Mouse (Mus musculus) testis, adult 2 months (tissue): ENCODE measurements around the gene Ell. TPM values are rescaled to one million over a fixed set of nuclear protein-coding genes. Genes with fewer than 3 reads are reported as not detected.
"Not testable (repeated sequence)": the region's sequence is repeated elsewhere in the genome, so short reads cannot be mapped to it uniquely, and the experiment has no call there.

ENCODE experiments used
- H3K27ac ChIP-seq: fragments of 200-500 bp; 2 replicates; pipeline ENCODE4 v1.5.1; 2012; ENCODE audit warnings: low read depth, low read length; ENCODE audit not compliant: control insufficient read depth, insufficient read depth
- H3K27me3 ChIP-seq: fragments of 200-500 bp; 2 replicates; pipeline ENCODE4 v1.6.1; 2012; ENCODE audit warnings: mild to moderate bottlenecking, low read length, moderate library complexity; ENCODE audit not compliant: control insufficient read depth, insufficient read depth
- H3K36me3 ChIP-seq: fragments of 200-500 bp; 2 replicates; pipeline ENCODE4 v1.6.1; 2012; ENCODE audit warnings: mild to moderate bottlenecking, low read length; ENCODE audit not compliant: control insufficient read depth, insufficient read depth
- H3K4me1 ChIP-seq: fragments of 200-500 bp; 2 replicates; pipeline ENCODE4 v1.6.1; 2012; ENCODE audit warnings: low read length; ENCODE audit not compliant: control insufficient read depth, insufficient read depth
- H3K4me3 ChIP-seq: fragments of 200-500 bp; 2 replicates; pipeline ENCODE4 v1.5.1; 2012; ENCODE audit warnings: low read depth, mild to moderate bottlenecking, low read length, moderate library complexity, mixed read lengths; ENCODE audit not compliant: control insufficient read depth
- CTCF ChIP-seq: fragments of 200-500 bp; IDR thresholded peaks from 2 replicates; pipeline ENCODE4 v1.5.1; 2012; ENCODE audit warnings: low read depth, mild to moderate bottlenecking, inconsistent platforms, low read length, moderate library complexity; ENCODE audit not compliant: control insufficient read depth, insufficient read depth, insufficient replicate concordance
- POLR2A ChIP-seq: fragments of 200-500 bp; IDR thresholded peaks from 2 replicates; pipeline ENCODE4 v1.6.1; 2012; ENCODE audit warnings: low read depth, mild to moderate bottlenecking, inconsistent platforms, low read length, moderate library complexity; ENCODE audit not compliant: control insufficient read depth
- polyA plus RNA-seq: library from polyadenylated mRNA; depleted of rRNA; stranded (reverse); fragments of >200 nt; gene quantifications from 2 replicates; pipeline ENCODE4 v1.2.3, GENCODE M21; 2012

Gene Ell
- polyA plus RNA-seq, 1 experiment = 42.5 TPM

- H3K27ac ChIP-seq = no peak overlapping the region
- H3K36me3 ChIP-seq = peaks cover 2% of the 10 kb centered on the region; the same call in 1 of the 2 replicates
- no peak overlapping the region for H3K4me3 ChIP-seq
- TF ChIP-seq CTCF = no peak
- TF ChIP-seq POLR2A = no peak
- H3K27me3 ChIP-seq = no peaks in the 10 kb centered on the region
- no peaks in the 10 kb centered on the region; the same call in 1 of the 2 replicates for H3K4me1 ChIP-seq
Observed at GRCm38 (mm10) chr8:70574302-70574701, 35.0 kb downstream of the Ell start.

- Histone ChIP-seq H3K36me3 (peaks cover 2% of the 10 kb centered on the region; the same call in 1 of the 2 replicates), H3K27ac (peak overlapping the region; percentile 22; the same call in 1 of the 2 replicates)
Observed at GRCm38 (mm10) chr8:70574915-70575314, 35.7 kb downstream of the Ell start.

GRCm38 (mm10) chr8:70577207-70577606, 38.0 kb downstream of the Ell start:
- TF ChIP-seq CTCF = no peak
- TF ChIP-seq POLR2A = no peak
- Histone ChIP-seq H3K4me3 (peak overlapping the region; percentile 61), H3K36me3 (peaks cover 2% of the 10 kb centered on the region), H3K4me1 (no peaks in the 10 kb centered on the region), H3K27ac (no peak overlapping the region), H3K27me3 (no peaks in the 10 kb centered on the region)

More at GRCm38 (mm10) chr8:70574915-70575314, 35.7 kb downstream of the Ell start:
- Histone ChIP-seq H3K4me3 (no peak overlapping the region), H3K4me1 (no peaks in the 10 kb centered on the region; the same call in 1 of the 2 replicates), H3K27me3 (no peaks in the 10 kb centered on the region)
- TF ChIP-seq POLR2A = no peak

- no peak overlapping the region for H3K27ac ChIP-seq
- no peak for TF ChIP-seq POLR2A
- no peak for TF ChIP-seq CTCF
- no peaks in the 10 kb centered on the region; the same call in 1 of the 2 replicates for H3K4me1 ChIP-seq
- H3K4me3 ChIP-seq = no peak overlapping the region
- no peaks in the 10 kb centered on the region; the same call in none of the 2 replicates for H3K36me3 ChIP-seq
- no peaks in the 10 kb centered on the region for H3K27me3 ChIP-seq
Observed at GRCm38 (mm10) chr8:70583476-70584387, 44.5 kb downstream of the Ell start.

GRCm38 (mm10) chr8:70584606-70585257, 45.5 kb downstream of the Ell start:
- Histone ChIP-seq H3K4me3 (no peak overlapping the region), H3K27me3 (no peaks in the 10 kb centered on the region), H3K27ac (no peak overlapping the region), H3K36me3 (no peaks in the 10 kb centered on the region; the same call in none of the 2 replicates), H3K4me1 (no peaks in the 10 kb centered on the region; the same call in 1 of the 2 replicates)
- TF ChIP-seq CTCF (no peak), POLR2A (no peak)

- no peak overlapping the region for H3K4me3 ChIP-seq
- H3K27ac ChIP-seq = no peak overlapping the region
- no peaks in the 10 kb centered on the region; the same call in 1 of the 2 replicates for H3K4me1 ChIP-seq
- H3K36me3 ChIP-seq = no peaks in the 10 kb centered on the region; the same call in none of the 2 replicates
- no peaks in the 10 kb centered on the region for H3K27me3 ChIP-seq
- TF ChIP-seq CTCF (peak; percentile 67; the same call in 1 of the 2 replicates), POLR2A (no peak)
Observed at GRCm38 (mm10) chr8:70585258-70585652, 46.0 kb downstream of the Ell start.

- not testable (repeated sequence) for H3K27me3 ChIP-seq, H3K27ac ChIP-seq, H3K4me1 ChIP-seq, H3K4me3 ChIP-seq, H3K36me3 ChIP-seq
Observed at GRCm38 (mm10) chr8:70587955-70588354, 48.7 kb downstream of the Ell start.
